Mouse (Mus musculus): ENCODE measurements at regions not wholly inside any gene's neighbourhood (a gene's known extent, or its start where the extent isn't known, plus 50 kb on each side); places are given as distances from the start of the nearest gene placed in this dataset.
A peak's percentile ranks its signal among the peaks of the same experiment; 100 is the strongest.

DNA sequence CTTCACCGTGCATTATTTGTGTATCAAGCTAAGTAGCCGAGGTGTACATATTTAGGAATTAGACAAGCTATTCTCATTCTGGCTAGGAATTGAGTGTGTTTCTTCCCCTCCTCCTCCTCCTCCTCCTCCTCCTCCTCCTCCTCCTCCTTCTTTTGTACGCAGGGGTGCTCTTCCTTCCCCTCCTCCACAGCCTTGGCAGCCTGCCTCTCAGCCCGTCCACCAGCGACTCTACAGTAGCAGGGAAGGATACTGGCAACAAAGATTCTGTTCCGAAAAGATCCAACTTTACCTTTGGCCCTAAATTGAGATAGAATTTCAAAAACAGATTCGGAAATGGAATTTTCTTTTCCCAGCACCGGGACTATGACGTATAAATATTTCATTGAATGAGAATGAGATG, 253.0 kb downstream of the Nup35 start:
- 74% methylated on average over 8 of the region's 9 CpGs for WGBS
- H3K27ac ChIP-seq = no peak overlapping the region
- no peak overlapping the region for H3K4me3 ChIP-seq
- no peaks in the 10 kb centered on the region for H3K9me3 ChIP-seq
- no peak overlapping the region for H3K9ac ChIP-seq
- H3K4me1 ChIP-seq = no peaks in the 10 kb centered on the region
- no peak overlapping the region for H3K4me2 ChIP-seq (replicated peaks)
- no peaks in the 10 kb centered on the region for H3K27me3 ChIP-seq
- ATAC-seq (ENCODE audit: low FRiP score, low read depth) = no peak
- H3K36me3 ChIP-seq = no peaks in the 10 kb centered on the region

DNA sequence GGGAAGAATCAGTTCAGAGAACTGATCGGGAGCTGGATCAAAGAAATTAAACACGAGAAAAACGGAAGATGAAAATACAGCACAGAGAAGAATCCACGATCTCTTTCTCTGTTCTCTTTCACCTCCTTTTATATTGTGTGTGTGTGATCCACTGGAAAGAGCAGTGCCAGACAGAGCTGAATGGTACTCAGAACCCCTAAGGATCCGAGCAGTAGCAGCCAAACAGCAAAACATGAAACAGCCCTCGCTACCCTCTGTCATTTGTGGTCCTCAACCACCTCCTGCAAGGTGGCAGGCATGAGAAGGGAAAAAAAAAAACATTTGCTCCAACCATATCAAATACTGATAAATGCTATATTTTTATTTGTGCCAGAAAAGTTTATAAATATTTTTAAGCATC, 253.4 kb downstream of the Nup35 start:
- no peak overlapping the region for H3K4me2 ChIP-seq (replicated peaks)
- no peak overlapping the region for H3K9ac ChIP-seq
- 84% methylated on average over 6 of the region's 6 CpGs for WGBS
- no peak overlapping the region for H3K27ac ChIP-seq
- no peaks in the 10 kb centered on the region for H3K36me3 ChIP-seq
- H3K4me1 ChIP-seq = no peaks in the 10 kb centered on the region
- H3K4me3 ChIP-seq = no peak overlapping the region
- H3K9me3 ChIP-seq = no peaks in the 10 kb centered on the region
- H3K27me3 ChIP-seq = no peaks in the 10 kb centered on the region
- no peak for ATAC-seq (ENCODE audit: low FRiP score, low read depth)

DNA sequence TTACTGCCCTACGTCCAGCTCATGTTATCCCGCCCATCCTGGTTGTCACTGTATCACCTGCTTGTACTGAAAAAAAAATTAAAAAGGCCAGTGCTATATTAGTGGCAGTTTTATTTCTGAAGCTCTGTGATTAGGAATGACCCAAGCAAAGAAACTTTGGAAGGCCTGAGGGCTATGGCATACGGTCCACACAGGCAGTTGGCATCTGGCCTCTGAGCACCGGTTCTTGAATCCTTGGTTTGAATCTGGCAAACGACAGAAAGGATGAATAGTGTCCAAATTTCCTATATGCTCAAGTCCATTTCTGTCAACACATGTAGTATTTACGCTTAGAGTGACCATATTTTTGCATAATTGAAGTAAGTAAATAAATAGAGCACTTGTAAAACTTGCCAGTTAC, 254.3 kb downstream of the Nup35 start:
- ATAC-seq (ENCODE audit: low FRiP score, low read depth) = no peak
- no peaks in the 10 kb centered on the region for H3K27me3 ChIP-seq
- no peaks in the 10 kb centered on the region for H3K4me1 ChIP-seq
- WGBS = 80% methylated on average over 6 of the region's 6 CpGs
- H3K4me2 ChIP-seq (replicated peaks) = no peak overlapping the region
- no peak overlapping the region for H3K4me3 ChIP-seq
- no peaks in the 10 kb centered on the region for H3K36me3 ChIP-seq
- no peak overlapping the region for H3K27ac ChIP-seq
- H3K9me3 ChIP-seq = no peaks in the 10 kb centered on the region
- no peak overlapping the region for H3K9ac ChIP-seq

DNA sequence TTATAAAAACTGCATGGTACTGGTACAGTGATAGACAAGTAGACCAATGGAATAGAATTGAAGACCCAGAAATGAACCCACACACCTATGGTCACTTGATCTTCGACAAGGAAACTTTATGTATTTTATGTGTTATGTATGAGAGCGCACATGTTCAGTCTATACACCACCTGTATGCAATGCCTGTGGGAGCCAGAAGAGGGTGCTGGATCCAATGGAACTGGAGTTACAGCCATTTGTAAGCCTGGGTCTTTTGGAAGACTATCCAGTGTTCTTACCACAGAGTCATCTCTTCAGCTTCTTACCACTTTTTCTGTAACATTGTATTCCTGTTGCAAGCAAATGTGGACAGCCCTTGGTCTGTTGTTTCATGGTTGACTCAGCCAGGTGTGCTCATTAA, 261.4 kb downstream of the Nup35 start:
- Histone ChIP-seq H3K4me1 (no peaks in the 10 kb centered on the region), H3K36me3 (no peaks in the 10 kb centered on the region), H3K4me3 (no peak overlapping the region), H3K4me2 (replicated peaks) (no peak overlapping the region), H3K9ac (no peak overlapping the region), H3K27ac (no peak overlapping the region), H3K9me3 (no peaks in the 10 kb centered on the region), H3K27me3 (no peaks in the 10 kb centered on the region)
- no peak for ATAC-seq (ENCODE audit: low FRiP score, low read depth)
- 91% methylated on average over 2 of the region's 2 CpGs for WGBS

- H3K27ac ChIP-seq = no peak overlapping the region
- no peaks in the 10 kb centered on the region for H3K9me3 ChIP-seq
- H3K27me3 ChIP-seq = no peaks in the 10 kb centered on the region
- no peak overlapping the region for H3K4me2 ChIP-seq (replicated peaks)
- WGBS = 79% methylated on average over 5 of the region's 5 CpGs
- H3K4me3 ChIP-seq = no peak overlapping the region
- no peaks in the 10 kb centered on the region for H3K4me1 ChIP-seq
- no peaks in the 10 kb centered on the region for H3K36me3 ChIP-seq
- H3K9ac ChIP-seq = no peak overlapping the region
- no peak for ATAC-seq (ENCODE audit: low FRiP score, low read depth)
These were observed 267.2 kb downstream of the Nup35 start for GRCm38 (mm10) chr2:80884231-80884630.

DNA sequence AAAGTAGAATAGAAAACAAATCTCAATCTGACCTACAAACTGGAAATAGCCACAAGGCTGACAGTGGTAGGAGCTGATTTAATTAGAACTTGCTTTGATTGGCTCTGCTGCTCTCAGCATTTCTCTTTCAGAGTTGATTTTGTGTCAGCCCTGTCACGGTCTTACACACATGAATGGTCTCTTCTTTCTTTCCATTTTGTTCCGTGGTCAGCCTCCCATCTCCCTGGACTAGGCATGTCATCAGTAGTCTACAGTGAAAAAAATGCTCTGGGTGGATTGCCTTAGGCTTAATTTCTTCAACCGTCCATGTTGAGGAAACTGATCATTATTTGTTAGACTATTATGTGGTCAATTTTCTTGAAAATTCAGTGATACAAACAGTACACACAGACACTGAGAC, 285.0 kb downstream of the Nup35 start:
- H3K9ac ChIP-seq = no peak overlapping the region
- no peaks in the 10 kb centered on the region for H3K4me1 ChIP-seq
- ATAC-seq (ENCODE audit: low FRiP score, low read depth) = no peak
- whole genome bisulfite sequencing = 81% methylated on average over 3 of the region's 3 CpGs
- H3K4me2 ChIP-seq (replicated peaks) = no peak overlapping the region
- no peak overlapping the region for H3K4me3 ChIP-seq
- no peaks in the 10 kb centered on the region for H3K27me3 ChIP-seq
- no peak overlapping the region for H3K27ac ChIP-seq
- H3K9me3 ChIP-seq = no peaks in the 10 kb centered on the region
- H3K36me3 ChIP-seq = no peaks in the 10 kb centered on the region

- Histone ChIP-seq H3K36me3 (no peaks in the 10 kb centered on the region), H3K9ac (no peak overlapping the region), H3K4me2 (replicated peaks) (no peak overlapping the region), H3K4me1 (no peaks in the 10 kb centered on the region), H3K27ac (no peak overlapping the region), H3K9me3 (no peaks in the 10 kb centered on the region), H3K4me3 (no peak overlapping the region), H3K27me3 (no peaks in the 10 kb centered on the region)
- 91% methylated on average over 2 of the region's 2 CpGs for WGBS
- ATAC-seq (ENCODE audit: low FRiP score, low read depth) = no peak
These were observed 296.4 kb downstream of the Nup35 start for GRCm38 (mm10) chr2:80913478-80913877.

GRCm38 (mm10) chr2:80945521-80945920, 328.5 kb downstream of the Nup35 start:
- Histone ChIP-seq H3K27ac (no peak overlapping the region), H3K36me3 (no peaks in the 10 kb centered on the region), H3K27me3 (no peaks in the 10 kb centered on the region), H3K4me1 (no peaks in the 10 kb centered on the region), H3K4me2 (replicated peaks) (no peak overlapping the region), H3K9ac (no peak overlapping the region), H3K9me3 (no peaks in the 10 kb centered on the region), H3K4me3 (no peak overlapping the region)
- no peak for ATAC-seq (ENCODE audit: low FRiP score, low read depth)
- 80% methylated on average over 3 of the region's 3 CpGs for WGBS

DNA sequence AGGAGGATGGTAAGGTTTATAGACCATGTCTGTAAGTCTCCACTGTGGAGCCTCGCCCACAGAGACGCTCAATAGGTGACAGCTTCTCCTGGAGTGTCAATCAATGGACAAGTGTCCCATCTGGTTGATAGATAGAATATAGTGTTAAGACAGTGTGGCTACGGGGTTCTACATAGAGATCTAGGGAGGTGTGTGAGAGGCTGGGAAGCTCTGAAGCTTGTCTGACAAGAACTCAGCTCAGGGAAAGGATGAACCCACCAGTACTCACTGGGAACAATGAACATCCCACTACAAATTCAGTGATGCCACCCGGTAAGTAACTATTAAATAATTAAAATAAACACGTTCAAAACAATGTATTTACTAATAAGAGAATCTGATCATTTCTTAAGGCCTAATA, 349.7 kb downstream of the Nup35 start:
- H3K27ac ChIP-seq = no peak overlapping the region
- no peak overlapping the region for H3K4me2 ChIP-seq (replicated peaks)
- no peak for ATAC-seq (ENCODE audit: low FRiP score, low read depth)
- no peaks in the 10 kb centered on the region for H3K9me3 ChIP-seq
- H3K9ac ChIP-seq = no peak overlapping the region
- H3K36me3 ChIP-seq = no peaks in the 10 kb centered on the region
- H3K27me3 ChIP-seq = no peaks in the 10 kb centered on the region
- 0 out of 2 replicates have a peak, but pooled peaks cover 8% of the 10 kb centered on the region for H3K4me1 ChIP-seq
- H3K4me3 ChIP-seq = no peak overlapping the region
- WGBS = 86% methylated on average over 5 of the region's 5 CpGs

GRCm38 (mm10) chr2:80967260-80967659, 350.2 kb downstream of the Nup35 start:
- no peak for ATAC-seq (ENCODE audit: low FRiP score, low read depth)
- Histone ChIP-seq H3K4me2 (replicated peaks) (no peak overlapping the region), H3K36me3 (no peaks in the 10 kb centered on the region), H3K27ac (no peak overlapping the region), H3K4me3 (no peak overlapping the region), H3K27me3 (no peaks in the 10 kb centered on the region), H3K4me1 (0 out of 2 replicates have a peak, but pooled peaks cover 8% of the 10 kb centered on the region), H3K9ac (no peak overlapping the region), H3K9me3 (no peaks in the 10 kb centered on the region)
- WGBS = 76% methylated on average over 11 of the region's 11 CpGs

DNA sequence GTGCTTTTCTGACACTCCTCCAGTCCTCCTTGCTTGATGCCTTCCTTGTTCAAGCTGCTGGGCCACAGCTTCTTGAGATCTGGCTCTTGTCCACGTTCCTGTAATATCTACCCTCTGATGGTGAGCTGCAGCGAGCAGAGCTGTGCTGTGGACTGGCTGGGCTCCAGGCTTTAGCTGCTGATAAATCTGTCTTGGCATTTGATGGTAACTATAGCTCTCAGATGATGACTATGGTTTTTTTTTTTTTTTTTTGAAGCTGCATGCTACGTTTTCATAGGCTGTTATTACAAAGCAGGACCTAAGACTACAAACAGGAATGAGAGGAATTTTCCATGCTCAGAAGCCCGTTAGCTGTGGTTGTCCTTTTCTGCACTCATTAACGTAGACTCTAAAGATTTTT, 352.3 kb downstream of the Nup35 start:
- H3K9me3 ChIP-seq = no peaks in the 10 kb centered on the region
- ATAC-seq (ENCODE audit: low FRiP score, low read depth) = peak; percentile 81
- H3K4me2 ChIP-seq (replicated peaks) = no peak overlapping the region
- H3K4me1 ChIP-seq = 0 out of 2 replicates have a peak, but pooled peaks cover 8% of the 10 kb centered on the region
- WGBS = 33% methylated on average over 5 of the region's 5 CpGs
- H3K27ac ChIP-seq = no peak overlapping the region
- H3K4me3 ChIP-seq = no peak overlapping the region
- no peaks in the 10 kb centered on the region for H3K27me3 ChIP-seq
- no peaks in the 10 kb centered on the region for H3K36me3 ChIP-seq
- H3K9ac ChIP-seq = no peak overlapping the region

DNA sequence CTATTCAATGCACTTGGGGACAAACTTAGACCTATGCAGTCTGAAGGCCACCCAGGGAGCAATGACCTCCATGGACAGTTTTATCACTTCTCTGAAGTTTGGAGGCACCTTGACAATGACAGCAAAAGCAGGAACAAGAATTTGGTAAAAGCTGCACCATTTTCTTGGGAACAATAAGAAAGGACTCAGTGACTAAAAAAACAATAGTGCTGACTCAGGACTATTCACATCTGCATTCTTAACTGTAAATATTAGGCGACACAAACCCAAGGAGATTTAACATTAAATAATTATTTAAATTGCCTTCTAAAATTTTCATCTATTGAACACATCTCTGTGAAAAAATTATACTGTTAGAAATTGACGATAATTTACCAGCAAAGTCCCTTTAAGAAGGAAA, 356.2 kb downstream of the Nup35 start:
- no peak overlapping the region for H3K27ac ChIP-seq
- H3K9me3 ChIP-seq = no peaks in the 10 kb centered on the region
- WGBS = 88% methylated on average over 2 of the region's 2 CpGs
- no peak overlapping the region for H3K4me2 ChIP-seq (replicated peaks)
- H3K4me1 ChIP-seq = 0 out of 2 replicates have a peak, but pooled peaks cover 8% of the 10 kb centered on the region
- no peak overlapping the region for H3K9ac ChIP-seq
- H3K27me3 ChIP-seq = no peaks in the 10 kb centered on the region
- no peak for ATAC-seq (ENCODE audit: low FRiP score, low read depth)
- H3K36me3 ChIP-seq = no peaks in the 10 kb centered on the region
- H3K4me3 ChIP-seq = no peak overlapping the region

- WGBS = 93% methylated on average over 1 of the region's 1 CpGs
These were observed 381.3 kb downstream of the Nup35 start for GRCm38 (mm10) chr2:80998296-80998695.

More at GRCm38 (mm10) chr2:80998296-80998695, 381.3 kb downstream of the Nup35 start:
- H3K9me3 ChIP-seq = no peaks in the 10 kb centered on the region
- no peaks in the 10 kb centered on the region for H3K4me1 ChIP-seq
- no peaks in the 10 kb centered on the region for H3K27me3 ChIP-seq
- H3K36me3 ChIP-seq = no peaks in the 10 kb centered on the region
- H3K27ac ChIP-seq = no peak overlapping the region
- no peak overlapping the region for H3K4me3 ChIP-seq
- no peak for ATAC-seq (ENCODE audit: low FRiP score, low read depth)
- H3K9ac ChIP-seq = no peak overlapping the region
- H3K4me2 ChIP-seq (replicated peaks) = no peak overlapping the region
